9 mouse cellular contexts compared by ENCODE assay signal in genomic region chr5:137583670-137584169, GRCm38 (mm10). TPM values are rescaled to one million over a fixed set of nuclear protein-coding genes. Genes with fewer than 3 reads are reported as not detected.
DNase-seq lines count a peak whose midpoint lies in the region; ATAC-seq and TF ChIP-seq lines count a peak whose summit lies in the region.
"Had no signal": no experiment of that assay in that cellular context is flagged by ENCODE, and none has a peak within 500 bp of the region (broad histone marks: within the 10 kb centered on the region; RNA-seq: fewer than 3 reads in every experiment).

No protein-coding gene starts in this region.

- intact Hi-C loops in heart, postnatal 36 days (cut with DNase I) = loop anchor here (2.0 kb wide), 1 partner anchor 69 kb away; no protein-coding TSS in a partner anchor

- H3K4me2 ChIP-seq in kidney, embryonic 15.5 days = peak overlapping the region; percentile 63
- peak overlapping the region; percentile 61 for H3K4me2 ChIP-seq in embryonic facial prominence, embryonic 12.5 days (replicated peaks)
- peak overlapping the region; percentile 57 for H3K4me2 ChIP-seq in limb, embryonic 12.5 days
- H3K4me2 ChIP-seq in midbrain, postnatal 0 days (ENCODE audit: low read depth, low read length, poor library complexity, severe bottlenecking) = peak overlapping the region; percentile 53

- 14% methylated on average over 27 of the region's 27 CpGs for WGBS in kidney, embryonic 15.5 days
- WGBS in embryonic facial prominence, embryonic 12.5 days = 6% methylated on average over 27 of the region's 27 CpGs
- 14% methylated on average over 27 of the region's 27 CpGs for WGBS in limb, embryonic 12.5 days
- WGBS in midbrain, postnatal 0 days = 16% methylated on average over 27 of the region's 27 CpGs

- DNase-seq in kidney, postnatal 25 days = no peak
- peak; percentile 27 to 39 for DNase-seq in heart, postnatal 36 days
- peak; percentile 89 for DNase-seq in midbrain, postnatal 0 days (ENCODE audit: low spot score)
- DNase-seq in yolk sac, embryonic 10.5 days (ENCODE audit: low spot score) = peak; percentile 47
- DNase-seq in spleen, postnatal 4 days (ENCODE audit: low spot score in 2 of 2) = no peak

- 0 out of 2 replicates have a peak, but pooled peaks have one; percentile 32 for ATAC-seq in kidney, embryonic 15.5 days (replicated peaks; ENCODE audit: low FRiP score)
- peak; percentile 60 for ATAC-seq in embryonic facial prominence, embryonic 12.5 days (ENCODE audit: insufficient number of reproducible peaks, insufficient read depth, low FRiP score, low TSS enrichment)
- no peak for ATAC-seq in limb, embryonic 12.5 days (ENCODE audit: insufficient number of reproducible peaks, insufficient read depth, low FRiP score, low TSS enrichment, low read depth)
- peak; percentile 91 for ATAC-seq in midbrain, postnatal 0 days (ENCODE audit: low FRiP score)

- H3K36me3 ChIP-seq in kidney, embryonic 15.5 days = no peaks in the 10 kb centered on the region
- no peaks in the 10 kb centered on the region for H3K36me3 ChIP-seq in embryonic facial prominence, embryonic 12.5 days
- no peaks in the 10 kb centered on the region for H3K36me3 ChIP-seq in limb, embryonic 12.5 days
- no peaks in the 10 kb centered on the region for H3K36me3 ChIP-seq in midbrain, postnatal 0 days (ENCODE audit: insufficient read depth, low read length)

- H3K9me3 ChIP-seq in kidney, embryonic 15.5 days (replicated peaks) = no peaks in the 10 kb centered on the region
- no peaks in the 10 kb centered on the region for H3K9me3 ChIP-seq in embryonic facial prominence, embryonic 12.5 days
- peaks cover 9% of the 10 kb centered on the region; the same call in 1 of the 2 replicates for H3K9me3 ChIP-seq in limb, embryonic 12.5 days
- 0 out of 2 replicates have a peak, but pooled peaks cover 2% of the 10 kb centered on the region for H3K9me3 ChIP-seq in midbrain, postnatal 0 days (ENCODE audit: low read length)

- peak overlapping the region; percentile 22; the same call in 1 of the 2 replicates for H3K9ac ChIP-seq in kidney, embryonic 15.5 days
- peak overlapping the region; percentile 49 for H3K9ac ChIP-seq in embryonic facial prominence, embryonic 12.5 days
- peak overlapping the region; percentile 52 for H3K9ac ChIP-seq in limb, embryonic 12.5 days (replicated peaks)
- peak overlapping the region; percentile 64 for H3K9ac ChIP-seq in midbrain, postnatal 0 days (replicated peaks; ENCODE audit: low read length, poor library complexity, severe bottlenecking)

- peaks cover 17% of the 10 kb centered on the region for H3K4me1 ChIP-seq in kidney, embryonic 15.5 days
- H3K4me1 ChIP-seq in embryonic facial prominence, embryonic 12.5 days = peaks cover 10% of the 10 kb centered on the region; the same call in 1 of the 2 replicates
- peaks cover 19% of the 10 kb centered on the region for H3K4me1 ChIP-seq in limb, embryonic 12.5 days (replicated peaks)
- H3K4me1 ChIP-seq in midbrain, postnatal 0 days (ENCODE audit: insufficient read depth, low read length) = no peaks in the 10 kb centered on the region

- no peak overlapping the region for H3K27ac ChIP-seq in kidney, embryonic 15.5 days
- H3K27ac ChIP-seq in embryonic facial prominence, embryonic 12.5 days = 0 out of 2 replicates have a peak overlapping the region, but pooled peaks have one; percentile 31
- H3K27ac ChIP-seq in limb, embryonic 12.5 days = no peak overlapping the region
- H3K27ac ChIP-seq in midbrain, postnatal 0 days (ENCODE audit: low read depth, low read length) = peak overlapping the region; percentile 84
- H3K27ac ChIP-seq: macrophage had no signal

- H3K27me3 ChIP-seq in kidney, embryonic 15.5 days = peaks cover 30% of the 10 kb centered on the region
- H3K27me3 ChIP-seq in embryonic facial prominence, embryonic 12.5 days = peaks cover 12% of the 10 kb centered on the region
- peaks cover 34% of the 10 kb centered on the region for H3K27me3 ChIP-seq in limb, embryonic 12.5 days
- no peaks in the 10 kb centered on the region for H3K27me3 ChIP-seq in midbrain, postnatal 0 days (ENCODE audit: insufficient read depth, low read length)

- peak; percentile 62 for TF ChIP-seq CTCF in midbrain, postnatal 0 days (IDR thresholded peaks at IDR 0.05)

- H3K4me3 ChIP-seq in kidney, embryonic 15.5 days (replicated peaks) = peak overlapping the region; percentile 40
- H3K4me3 ChIP-seq in embryonic facial prominence, embryonic 12.5 days = peak overlapping the region; percentile 38
- peak overlapping the region; percentile 40 for H3K4me3 ChIP-seq in limb, embryonic 12.5 days (replicated peaks)
- H3K4me3 ChIP-seq in midbrain, postnatal 0 days (ENCODE audit: low read depth, low read length) = peak overlapping the region; percentile 34

RNA-seq across cellular contexts. Expression of gene Tfr2, which starts 14.1 kb away (rescaled TPM):
- 0.42 and 0.99 TPM in 2 replicates for polyA plus RNA-seq in kidney, embryonic 15.5 days (2015; fragmentation: Nextera tagmentation; extraction: Ambion mirVana)
- polyA plus RNA-seq in embryonic facial prominence, embryonic 12.5 days (2016; fragmentation: Nextera tagmentation; extraction: Ambion mirVana) = 0.95 and 1.3 TPM in 2 replicates
- total RNA-seq in heart, postnatal 36 days (2021) = not detected
- polyA plus RNA-seq in limb, embryonic 12.5 days (2016; fragmentation: Nextera tagmentation; extraction: Ambion mirVana) = 0.60 and 0.68 TPM in 2 replicates
- 22.3 and 29.6 TPM in 2 replicates for total RNA-seq in midbrain, postnatal 0 days (2014; rRNA removed)
- polyA plus RNA-seq in midbrain, postnatal 0 days (2015; fragmentation: Nextera tagmentation; extraction: Ambion mirVana) = 21.7 and 22.7 TPM in 2 replicates

RNA-seq across cellular contexts. Expression of gene Mospd3, which starts 17.1 kb away (rescaled TPM):
- polyA plus RNA-seq in kidney, embryonic 15.5 days (2015; fragmentation: Nextera tagmentation; extraction: Ambion mirVana) = 26.6 and 30.2 TPM in 2 replicates
- 28.4 and 28.7 TPM in 2 replicates for polyA plus RNA-seq in embryonic facial prominence, embryonic 12.5 days (2016; fragmentation: Nextera tagmentation; extraction: Ambion mirVana)
- total RNA-seq in heart, postnatal 36 days (2021) = 10 to 100 TPM; 16.5 to 16.8 TPM
- 21.1 and 28.5 TPM in 2 replicates for polyA plus RNA-seq in limb, embryonic 12.5 days (2016; fragmentation: Nextera tagmentation; extraction: Ambion mirVana)
- total RNA-seq in midbrain, postnatal 0 days (2014; rRNA removed) = 17.7 and 18.5 TPM in 2 replicates
- polyA plus RNA-seq in midbrain, postnatal 0 days (2015; fragmentation: Nextera tagmentation; extraction: Ambion mirVana) = 70.5 and 71.3 TPM in 2 replicates

RNA-seq across cellular contexts. Expression of gene Pcolce, which starts 29.9 kb away (rescaled TPM):
- 135 and 139 TPM in 2 replicates for polyA plus RNA-seq in kidney, embryonic 15.5 days (2015; fragmentation: Nextera tagmentation; extraction: Ambion mirVana)
- polyA plus RNA-seq in embryonic facial prominence, embryonic 12.5 days (2016; fragmentation: Nextera tagmentation; extraction: Ambion mirVana) = 124 and 128 TPM in 2 replicates
- 10 to 100 TPM; 58.1 to 65.1 TPM for total RNA-seq in heart, postnatal 36 days (2021)
- 128 and 135 TPM in 2 replicates for polyA plus RNA-seq in limb, embryonic 12.5 days (2016; fragmentation: Nextera tagmentation; extraction: Ambion mirVana)
- total RNA-seq in midbrain, postnatal 0 days (2014; rRNA removed) = 18.6 and 19.4 TPM in 2 replicates
- 16.7 and 19.6 TPM in 2 replicates for polyA plus RNA-seq in midbrain, postnatal 0 days (2015; fragmentation: Nextera tagmentation; extraction: Ambion mirVana)

RNA-seq across cellular contexts. Expression of gene Actl6b, which starts 30.4 kb away (rescaled TPM):
- polyA plus RNA-seq in kidney, embryonic 15.5 days (2015; fragmentation: Nextera tagmentation; extraction: Ambion mirVana) = 0.40 and 1.8 TPM in 2 replicates
- 6.1 and 9.3 TPM in 2 replicates for polyA plus RNA-seq in embryonic facial prominence, embryonic 12.5 days (2016; fragmentation: Nextera tagmentation; extraction: Ambion mirVana)
- not detected for total RNA-seq in heart, postnatal 36 days (2021)
- polyA plus RNA-seq in limb, embryonic 12.5 days (2016; fragmentation: Nextera tagmentation; extraction: Ambion mirVana) = 0.68 TPM in 1 of 2 replicates, not detected in the other
- total RNA-seq in midbrain, postnatal 0 days (2014; rRNA removed) = 248 and 270 TPM in 2 replicates
- polyA plus RNA-seq in midbrain, postnatal 0 days (2015; fragmentation: Nextera tagmentation; extraction: Ambion mirVana) = 264 and 287 TPM in 2 replicates
- polyA plus RNA-seq: macrophage had no signal

RNA-seq across cellular contexts. Expression of gene Fbxo24, which starts 45.1 kb away (rescaled TPM):
- 0.16 and 0.17 TPM in 2 replicates for polyA plus RNA-seq in kidney, embryonic 15.5 days (2015; fragmentation: Nextera tagmentation; extraction: Ambion mirVana)
- 0.22 and 0.36 TPM in 2 replicates for polyA plus RNA-seq in embryonic facial prominence, embryonic 12.5 days (2016; fragmentation: Nextera tagmentation; extraction: Ambion mirVana)
- total RNA-seq in heart, postnatal 36 days (2021) = under 1 TPM; 0.16 to 0.31 TPM
- polyA plus RNA-seq in limb, embryonic 12.5 days (2016; fragmentation: Nextera tagmentation; extraction: Ambion mirVana) = 0.20 and 0.31 TPM in 2 replicates
- total RNA-seq in midbrain, postnatal 0 days (2014; rRNA removed) = 0.28 TPM in 1 of 2 replicates, not detected in the other
- polyA plus RNA-seq in midbrain, postnatal 0 days (2015; fragmentation: Nextera tagmentation; extraction: Ambion mirVana) = 0.09 and 0.10 TPM in 2 replicates
- polyA plus RNA-seq: macrophage had no signal

Comparison
In these comparisons a context has a peak if more than half of its experiments do, and no peak if none do; other contexts are left out.
1. H3K27ac ChIP-seq: peak in embryonic facial prominence, embryonic 12.5 days (single experiment) and midbrain, postnatal 0 days (single experiment); none in kidney, embryonic 15.5 days (single experiment) and limb, embryonic 12.5 days (single experiment).
2. DNase-seq: peak in heart, postnatal 36 days (2 of 2), midbrain, postnatal 0 days (single experiment) and yolk sac, embryonic 10.5 days (single experiment); none in kidney, postnatal 25 days (0 of 2) and spleen, postnatal 4 days (0 of 2).
3. RNA of gene Tfr2, which starts 14.1 kb away (polyA plus RNA-seq): 21.7 to 22.7 TPM in midbrain, postnatal 0 days; 0.42 to 0.99 TPM in kidney, embryonic 15.5 days, 0.95 to 1.3 TPM in embryonic facial prominence, embryonic 12.5 days and 0.60 to 0.68 TPM in limb, embryonic 12.5 days; every median in the first group is over 10 times any median in the second.
4. Peak in every context shown above with its lines, with median percentiles within 50 percentile points of each other: H3K4me2 ChIP-seq, H3K4me3 ChIP-seq and H3K9ac ChIP-seq.